Mouse (Mus musculus): ENCODE data around the gene Hipk3.

The Hipk3 gene

GRCm38 (mm10) chr2:104411806-104412205, 82.4 kb downstream of the Hipk3 start:
- DNase-seq: no peak

GRCm38 (mm10) chr2:104410963-104411545, 83.2 kb downstream of the Hipk3 start, which contains the start of gene D430041D05Rik:
Gene D430041D05Rik (minus strand): TSS chr2:104411013.
- DNase-seq: peak; percentile 49 to 71

- DNase-seq: peak; percentile 77 to 83
These were observed 84.1 kb downstream of the Hipk3 start for GRCm38 (mm10) chr2:104409851-104410821.

DNA sequence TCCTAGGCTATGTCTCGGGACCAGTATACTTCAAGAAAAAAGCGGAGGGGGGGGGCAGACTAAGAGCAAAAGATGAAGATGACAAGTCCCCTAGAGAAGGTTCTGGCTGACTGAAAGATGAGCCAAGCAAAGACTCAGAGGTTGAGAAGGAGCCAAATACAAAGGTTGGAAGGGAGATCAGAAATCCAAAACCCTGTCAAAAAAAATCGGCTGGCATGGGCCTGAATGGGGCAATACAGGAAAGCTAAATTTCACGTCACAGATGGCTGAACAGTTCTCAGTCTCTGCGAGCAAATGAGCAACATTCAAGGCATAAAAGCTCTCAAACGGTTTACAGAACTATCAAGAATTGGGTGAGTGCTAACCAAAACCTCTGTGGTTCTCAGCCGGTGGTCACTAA, 85.9 kb downstream of the Hipk3 start:
- peak in 1 of 2 experiments; percentile 59 for DNase-seq

DNA sequence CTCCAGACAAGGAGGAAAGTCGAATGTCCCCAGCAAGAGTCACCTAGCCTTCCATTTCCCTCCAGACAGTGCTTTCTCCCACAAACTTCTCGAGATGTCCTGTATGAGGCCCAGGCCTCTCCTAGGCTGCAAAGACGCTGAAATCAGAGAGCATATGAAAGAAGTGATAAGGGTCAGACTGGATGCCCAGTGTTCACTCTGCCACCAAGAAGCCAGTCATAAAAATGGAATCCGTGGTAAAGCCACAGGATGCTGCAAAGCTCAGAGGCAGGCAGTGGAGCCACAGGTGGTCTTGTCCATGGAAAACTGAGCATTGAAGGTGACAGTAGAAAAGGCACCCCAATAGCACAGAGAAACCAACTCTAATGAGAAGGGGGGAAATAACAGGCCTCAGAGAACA, 86.3 kb downstream of the Hipk3 start:
- peak in 1 of 2 experiments; percentile 54 for DNase-seq

DNA sequence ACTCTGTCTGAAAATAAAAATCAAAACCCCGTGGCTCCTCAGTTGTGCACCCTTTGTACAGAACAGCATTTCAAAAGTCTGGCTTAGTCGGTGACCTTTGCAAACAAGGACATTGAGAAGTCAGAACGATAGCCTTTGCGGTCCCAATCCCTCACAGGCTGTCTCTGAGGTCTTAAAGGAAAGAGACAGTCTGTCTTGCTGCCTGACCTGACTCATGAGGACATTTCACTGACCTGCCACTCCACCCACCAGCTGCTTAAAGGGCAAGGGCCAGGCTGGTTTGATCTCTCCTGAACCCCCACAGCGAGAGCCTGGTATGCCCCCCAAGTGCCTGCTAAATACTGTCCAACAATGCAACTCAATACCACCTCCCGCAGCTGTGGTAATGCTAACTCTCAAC, 90.2 kb downstream of the Hipk3 start:
- DNase-seq: no peak

GRCm38 (mm10) chr2:104398651-104399290, 95.5 kb downstream of the Hipk3 start:
- DNase-seq: peak in 1 of 2 experiments; percentile 18

- DNase-seq: no peak
These were observed 98.3 kb downstream of the Hipk3 start for GRCm38 (mm10) chr2:104395961-104396360.

DNA sequence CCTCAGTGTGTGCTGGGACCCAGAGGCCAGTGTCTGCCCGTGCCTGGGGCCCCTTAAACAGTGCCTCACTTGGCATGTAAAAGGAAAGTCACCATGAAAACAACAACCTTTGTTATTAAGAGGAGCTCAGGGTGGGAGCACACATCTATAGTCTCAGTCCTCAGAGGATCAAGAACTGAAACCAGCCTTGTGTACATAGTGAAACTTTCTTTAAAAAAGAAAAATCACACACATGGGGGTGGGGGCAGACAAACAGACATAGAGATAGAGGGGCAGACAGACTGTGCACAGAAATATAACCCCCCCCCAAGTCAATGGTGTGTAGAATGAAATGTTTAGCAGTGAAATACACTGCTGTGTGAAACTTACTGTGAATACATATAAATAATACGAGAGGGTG, 99.5 kb downstream of the Hipk3 start:
- DNase-seq: no peak

DNA sequence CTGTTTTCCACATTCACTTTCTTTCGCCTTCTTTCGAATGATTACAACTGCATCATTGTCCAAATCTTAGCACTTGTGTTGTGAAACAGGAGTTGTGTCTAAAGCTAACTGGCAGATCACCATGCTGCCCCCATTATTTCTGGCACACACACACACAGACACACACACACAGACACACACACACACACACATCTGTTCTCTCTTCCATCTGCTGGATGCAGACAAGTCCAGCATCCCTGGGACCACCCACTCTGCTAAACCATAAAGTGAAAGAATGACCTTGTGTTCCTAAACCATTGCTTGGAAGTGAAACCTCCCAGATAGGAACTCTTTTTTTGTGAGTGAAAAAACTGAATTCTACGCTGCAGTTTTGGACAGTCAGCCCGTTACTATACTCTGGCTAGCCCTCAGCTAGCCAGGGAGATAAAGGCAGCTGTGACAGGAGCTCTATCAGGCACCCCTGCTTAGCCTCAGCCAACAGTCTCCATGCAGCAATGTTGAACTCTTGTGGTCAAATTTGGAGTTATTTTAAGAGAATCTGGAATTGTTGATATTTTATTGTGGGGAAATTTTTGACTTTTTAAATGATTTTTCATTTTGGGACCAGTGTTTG, 101.4 kb downstream of the Hipk3 start:
- DNase-seq: no peak

GRCm38 (mm10) chr2:104389231-104389630, 105.0 kb downstream of the Hipk3 start:
- DNase-seq: peak; percentile 77 to 89

DNA sequence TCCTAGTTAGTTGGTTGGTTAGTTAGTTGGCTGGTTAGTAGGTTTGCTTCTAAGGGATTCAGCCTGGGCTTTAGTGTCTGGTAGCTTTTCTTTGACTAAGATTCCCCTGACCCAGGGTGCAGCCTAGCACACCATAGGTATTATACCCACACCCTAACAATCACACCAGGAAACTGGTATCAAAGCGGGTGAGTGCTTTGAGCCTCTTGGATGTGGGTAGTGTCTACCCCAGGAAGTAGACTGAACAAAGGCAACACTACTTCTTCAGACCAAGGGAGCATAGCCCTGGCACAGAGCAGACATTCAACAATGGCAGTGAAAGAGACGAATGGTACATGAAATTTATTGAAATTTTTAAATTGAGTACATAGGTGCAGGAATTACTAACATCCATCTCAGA, 108.3 kb downstream of the Hipk3 start:
- no peak for DNase-seq

DNA sequence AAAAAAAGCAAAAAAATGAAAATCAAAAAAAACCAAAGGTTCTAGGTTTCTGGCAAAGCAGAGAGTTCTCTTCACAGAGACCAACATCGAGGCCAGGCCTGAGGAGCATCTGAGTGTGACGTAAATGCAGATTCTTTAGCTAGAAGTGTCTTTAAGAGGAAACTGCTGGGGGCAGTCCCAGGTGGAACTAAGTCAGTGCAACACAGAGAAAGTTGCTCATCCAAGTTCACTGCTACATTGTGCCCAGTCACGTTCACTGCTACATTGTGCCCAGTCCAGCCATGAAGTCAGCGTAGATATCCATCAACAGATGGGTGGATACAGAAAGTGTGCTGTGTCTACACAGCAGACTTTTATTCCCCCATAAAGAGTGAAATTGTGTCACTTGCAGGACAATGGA, 110.7 kb downstream of the Hipk3 start:
- DNase-seq: no peak

DNA sequence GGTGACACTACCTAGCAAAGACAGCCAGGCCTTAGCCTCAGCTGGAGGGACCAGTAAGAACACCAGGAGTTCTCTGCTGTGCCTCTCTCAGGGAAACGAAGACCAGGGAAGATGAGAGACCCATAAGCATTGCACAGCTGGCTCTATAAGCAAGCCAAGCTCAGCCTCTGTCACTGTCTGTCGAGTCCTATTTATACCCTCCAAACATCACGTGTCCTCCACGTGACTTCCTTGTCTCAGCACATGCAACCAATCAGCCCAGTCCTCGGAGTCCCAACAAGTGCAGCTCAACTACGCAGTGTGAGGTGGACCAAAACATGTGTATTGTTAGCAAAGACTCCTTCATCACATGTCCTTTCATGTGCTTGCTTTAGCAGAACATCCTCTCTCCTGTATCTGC, 111.4 kb downstream of the Hipk3 start:
- DNase-seq: no peak

DNA sequence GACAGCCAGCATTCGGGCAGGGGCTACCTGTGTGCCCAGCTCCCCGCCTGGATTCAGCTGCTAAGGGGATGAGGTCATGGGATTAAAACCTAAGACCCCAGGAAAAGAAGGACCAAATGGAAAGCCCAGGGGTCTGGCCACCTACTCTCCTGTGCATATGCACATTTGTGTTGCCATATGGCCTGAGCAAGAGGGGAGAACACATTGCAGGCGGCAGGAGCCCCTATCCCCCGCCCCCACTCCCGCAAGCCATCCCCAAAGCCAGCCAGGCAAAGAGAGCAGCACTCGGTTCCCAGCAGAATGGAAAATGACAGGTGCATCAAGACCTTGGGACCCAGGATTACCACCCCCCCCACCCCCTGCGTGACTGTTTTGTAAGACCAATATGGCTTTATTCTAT, 114.9 kb downstream of the Hipk3 start:
- peak; percentile 80 to 88 for DNase-seq

GRCm38 (mm10) chr2:104378791-104379190, 115.5 kb downstream of the Hipk3 start:
- DNase-seq: peak in 1 of 2 experiments; percentile 51

- DNase-seq: no peak
These were observed 116.3 kb downstream of the Hipk3 start for GRCm38 (mm10) chr2:104377990-104378389.
